Mouse (Mus musculus) liver, adult 2 months (tissue): ENCODE measurements at regions not wholly inside any gene's neighbourhood (a gene's known extent, or its start where the extent isn't known, plus 50 kb on each side); places are given as distances from the start of the nearest gene placed in this dataset.

Experiments used
- CTCF ChIP-seq: fragments of 200-500 bp; IDR thresholded peaks from 2 replicates; pipeline ENCODE4 v1.5.1; 2011; ENCODE audit warnings: low read depth, low read length, control low read depth
- POLR2A ChIP-seq: fragments of 200-500 bp; IDR thresholded peaks from 2 replicates; pipeline ENCODE4 v1.6.1; 2011; ENCODE audit warnings: low read length, control low read depth; ENCODE audit not compliant: insufficient read depth; ENCODE audit errors: extremely low read depth

GRCm38 (mm10) chr1:78004376-78004775 lies 192.6 kb downstream of the Pax3 start:
- TF ChIP-seq POLR2A (no peak), CTCF (no peak)
